Mouse (Mus musculus): ENCODE measurements around the gene Rab3a.

DNA sequence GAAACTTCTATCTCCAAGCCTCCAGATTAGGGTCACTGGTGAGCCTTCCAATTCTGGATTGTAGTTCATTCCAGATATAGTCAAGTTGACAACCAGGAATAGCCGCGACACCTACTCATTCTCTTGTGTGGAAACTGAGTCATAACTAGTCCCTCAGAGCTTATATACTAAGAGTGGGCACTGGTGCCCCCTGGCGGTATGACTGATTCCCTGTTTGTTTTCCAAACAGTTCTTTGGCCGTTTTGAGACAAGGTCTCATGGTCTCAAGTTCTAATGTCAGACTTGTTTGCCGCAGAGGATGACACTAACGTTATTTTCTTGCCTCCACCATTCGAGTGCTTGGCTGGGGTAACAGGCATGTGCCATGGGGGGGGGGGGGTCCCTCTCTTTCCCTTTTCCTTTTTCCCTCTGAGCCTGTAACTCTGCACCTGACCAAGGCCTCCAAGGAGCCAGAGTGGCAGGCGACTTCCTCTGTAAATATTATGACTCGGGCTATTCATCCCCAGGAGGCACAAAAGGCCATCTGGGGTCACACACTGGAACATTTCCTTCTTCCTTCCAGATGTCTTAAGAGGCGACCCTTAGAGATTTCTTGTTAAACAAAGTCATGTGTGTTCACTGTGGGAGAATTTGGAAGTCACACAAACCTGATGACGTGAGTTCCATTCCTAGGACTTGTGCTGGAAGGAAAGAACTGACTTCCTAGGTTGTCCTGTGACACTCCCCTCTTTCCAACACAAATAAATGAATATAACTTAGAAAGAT is 2.3 kb upstream of the Rab3a start:
- TF ChIP-seq POLR2A (IDR thresholded peaks at IDR 0.05; ENCODE audit: insufficient read depth, low read depth, low read length) (peak; percentile 55; the same call in 1 of the 2 replicates), CTCF (IDR thresholded peaks at IDR 0.05) (peak; percentile 82), EP300 (IDR thresholded peaks at IDR 0.05; ENCODE audit: insufficient read depth, low read depth, low read length) (peak; percentile 39; the same call in 1 of the 2 replicates)
